Mouse (Mus musculus): ENCODE measurements around the gene Olfr788. TPM values are rescaled to one million over a fixed set of nuclear protein-coding genes. Genes with fewer than 3 reads are reported as not detected.

The Olfr788 gene
- polyA plus RNA-seq (2014; fragmentation: Nextera tagmentation; extraction: Ambion mirVana), result not detected in 2 replicates

DNA sequence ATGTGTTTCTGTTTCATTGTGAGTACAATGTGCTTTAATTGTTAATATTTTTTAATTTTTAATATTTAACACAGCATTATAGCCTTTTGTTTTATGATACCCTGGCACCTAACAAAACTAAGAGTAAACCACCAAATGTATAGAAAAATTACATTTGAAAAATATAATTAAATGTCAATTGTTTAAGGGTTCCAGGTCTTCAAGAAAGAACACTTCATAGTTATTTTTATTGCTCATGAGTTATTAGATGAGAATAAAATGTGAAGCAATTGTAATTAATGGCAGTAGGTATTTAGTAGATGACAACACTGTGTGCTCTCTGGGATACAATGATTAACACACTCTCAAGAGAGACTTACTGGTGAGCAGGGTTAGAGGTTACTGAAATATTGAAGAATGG lies at the start of gene Olfr788:
Gene Olfr788, plus strand, starts transcription at position 301 of the 400 bp plus-strand sequence.
- Histone ChIP-seq H3K4me1 (replicated peaks; ENCODE audit: control insufficient read depth, insufficient read depth, low read length) (no peaks in the 10 kb centered on the region), H3K27ac (ENCODE audit: low read depth, low read length) (no peak within 1 kb of the TSS), H3K4me3 (ENCODE audit: low read depth, low read length) (no peak within 1 kb of the TSS), H3K4me2 (ENCODE audit: low read depth, low read length, severe bottlenecking) (no peak within 1 kb of the TSS), H3K9me3 (ENCODE audit: control insufficient read depth, low read length) (no peaks in the 10 kb centered on the region), H3K9ac (ENCODE audit: low read length) (no peak within 1 kb of the TSS), H3K27me3 (ENCODE audit: control insufficient read depth, insufficient read depth, low read length) (no peaks in the 10 kb centered on the region), H3K36me3 (ENCODE audit: control insufficient read depth, insufficient read depth, low read length) (no peaks in the 10 kb centered on the region)
- ATAC-seq (replicated peaks; ENCODE audit: low FRiP score) (no peak), DNase-seq (ENCODE audit: low spot score) (no peak)

DNA sequence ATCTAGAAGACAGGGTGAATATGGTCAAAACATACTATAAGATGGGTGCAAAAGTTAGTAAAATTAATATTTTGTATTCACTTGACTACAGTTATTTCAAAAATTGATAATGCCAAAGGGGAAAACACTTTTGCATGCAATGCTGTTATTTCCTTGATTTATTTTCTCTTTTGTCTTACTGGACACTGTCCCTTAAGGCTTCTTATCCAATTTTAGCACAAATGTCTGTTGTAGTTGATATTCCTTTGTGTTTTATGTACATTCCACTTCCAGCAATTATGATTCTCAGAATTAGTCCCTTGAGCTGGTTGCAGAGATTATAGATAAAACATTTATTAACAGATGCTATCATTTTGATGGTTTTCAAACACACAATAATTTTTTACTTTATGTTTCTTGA lies 43.8 kb upstream of the Olfr788 start, which contains the start of gene Olfr786:
Gene Olfr786, plus strand, starts transcription at position 301 of the 400 bp plus-strand sequence.
- H3K27ac ChIP-seq (ENCODE audit: low read depth, low read length), result no peak within 1 kb of the TSS
- DNase-seq (ENCODE audit: low spot score) (no peak), ATAC-seq (replicated peaks; ENCODE audit: low FRiP score) (no peak)
- no peak within 1 kb of the TSS for H3K4me3 ChIP-seq (ENCODE audit: low read depth, low read length)
- H3K9me3 ChIP-seq (ENCODE audit: control insufficient read depth, low read length), result no peaks in the 10 kb centered on the region
- H3K4me1 ChIP-seq (replicated peaks; ENCODE audit: control insufficient read depth, insufficient read depth, low read length), result no peaks in the 10 kb centered on the region
- no peak within 1 kb of the TSS for H3K4me2 ChIP-seq (ENCODE audit: low read depth, low read length, severe bottlenecking)
- no peaks in the 10 kb centered on the region for H3K36me3 ChIP-seq (ENCODE audit: control insufficient read depth, insufficient read depth, low read length)
- H3K27me3 ChIP-seq (ENCODE audit: control insufficient read depth, insufficient read depth, low read length), result no peaks in the 10 kb centered on the region
- H3K9ac ChIP-seq (ENCODE audit: low read length), result no peak within 1 kb of the TSS

DNA sequence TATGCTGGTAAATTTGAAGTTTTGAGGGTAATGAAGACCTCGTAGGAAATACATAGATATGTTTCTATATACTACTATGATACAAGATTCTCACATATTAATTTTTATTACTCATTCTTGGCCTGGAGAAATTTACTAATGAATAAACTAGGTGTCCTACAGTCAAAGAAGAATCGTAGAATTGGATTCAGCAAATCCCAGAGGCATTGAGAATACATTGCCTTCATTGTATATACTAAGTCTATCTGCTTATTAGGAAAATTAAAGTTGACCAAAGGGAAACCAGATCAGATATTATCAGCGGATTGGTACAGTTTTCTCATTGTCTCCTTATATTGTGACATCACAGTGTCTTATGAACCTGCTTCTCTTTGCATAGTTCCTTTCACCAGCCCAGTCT lies 9.2 kb upstream of the Olfr788 start, which contains the start of gene Olfr787:
Gene Olfr787, plus strand, starts transcription at position 301 of the 400 bp plus-strand sequence.
- Histone ChIP-seq H3K4me3 (ENCODE audit: low read depth, low read length) (no peak within 1 kb of the TSS), H3K4me2 (ENCODE audit: low read depth, low read length, severe bottlenecking) (no peak within 1 kb of the TSS), H3K9me3 (ENCODE audit: control insufficient read depth, low read length) (no peaks in the 10 kb centered on the region), H3K36me3 (ENCODE audit: control insufficient read depth, insufficient read depth, low read length) (no peaks in the 10 kb centered on the region), H3K27ac (ENCODE audit: low read depth, low read length) (no peak within 1 kb of the TSS), H3K27me3 (ENCODE audit: control insufficient read depth, insufficient read depth, low read length) (no peaks in the 10 kb centered on the region), H3K4me1 (replicated peaks; ENCODE audit: control insufficient read depth, insufficient read depth, low read length) (no peaks in the 10 kb centered on the region), H3K9ac (ENCODE audit: low read length) (no peak within 1 kb of the TSS)
- ATAC-seq (replicated peaks; ENCODE audit: low FRiP score), result no peak
- 81% methylated on average over 3 of the region's 3 CpGs for WGBS
- no peak for DNase-seq (ENCODE audit: low spot score)

- no peak overlapping the region for H3K4me2 ChIP-seq (ENCODE audit: low read depth, low read length, severe bottlenecking)
- H3K9me3 ChIP-seq (ENCODE audit: control insufficient read depth, low read length), result no peaks in the 10 kb centered on the region
- no peak overlapping the region for H3K4me3 ChIP-seq (ENCODE audit: low read depth, low read length)
- WGBS, result 51% methylated on average over 2 of the region's 2 CpGs
- no peaks in the 10 kb centered on the region for H3K4me1 ChIP-seq (replicated peaks; ENCODE audit: control insufficient read depth, insufficient read depth, low read length)
- H3K9ac ChIP-seq (ENCODE audit: low read length), result no peak overlapping the region
- ATAC-seq (replicated peaks; ENCODE audit: low FRiP score) (no peak), DNase-seq (ENCODE audit: low spot score) (no peak)
- H3K27ac ChIP-seq (ENCODE audit: low read depth, low read length), result no peak overlapping the region
- no peaks in the 10 kb centered on the region for H3K27me3 ChIP-seq (ENCODE audit: control insufficient read depth, insufficient read depth, low read length)
- no peaks in the 10 kb centered on the region for H3K36me3 ChIP-seq (ENCODE audit: control insufficient read depth, insufficient read depth, low read length)
Observed at GRCm38 (mm10) chr10:129473256-129473655, 2.5 kb downstream of the Olfr788 start.

- ATAC-seq (replicated peaks; ENCODE audit: low FRiP score) (no peak; the same call in 1 of the 2 replicates), DNase-seq (ENCODE audit: low spot score) (no peak)
- Histone ChIP-seq H3K27me3 (ENCODE audit: control insufficient read depth, insufficient read depth, low read length) (no peaks in the 10 kb centered on the region), H3K9me3 (ENCODE audit: control insufficient read depth, low read length) (no peaks in the 10 kb centered on the region), H3K4me3 (ENCODE audit: low read depth, low read length) (no peak overlapping the region), H3K4me1 (replicated peaks; ENCODE audit: control insufficient read depth, insufficient read depth, low read length) (no peaks in the 10 kb centered on the region), H3K4me2 (ENCODE audit: low read depth, low read length, severe bottlenecking) (no peak overlapping the region), H3K36me3 (ENCODE audit: control insufficient read depth, insufficient read depth, low read length) (no peaks in the 10 kb centered on the region), H3K27ac (ENCODE audit: low read depth, low read length) (no peak overlapping the region), H3K9ac (ENCODE audit: low read length) (no peak overlapping the region)
Observed at GRCm38 (mm10) chr10:129473723-129474122, 2.9 kb downstream of the Olfr788 start.

GRCm38 (mm10) chr10:129484452-129484851 lies 13.7 kb downstream of the Olfr788 start, which contains the start of gene Olfr789:
TSS of gene Olfr789 (plus strand) at chr10:129484752.
- no peak within 1 kb of the TSS for H3K4me2 ChIP-seq (ENCODE audit: low read depth, low read length, severe bottlenecking)
- 53% methylated on average over 2 of the region's 2 CpGs for WGBS
- H3K4me3 ChIP-seq (ENCODE audit: low read depth, low read length), result no peak within 1 kb of the TSS
- no peaks in the 10 kb centered on the region for H3K4me1 ChIP-seq (replicated peaks; ENCODE audit: control insufficient read depth, insufficient read depth, low read length)
- no peaks in the 10 kb centered on the region for H3K36me3 ChIP-seq (ENCODE audit: control insufficient read depth, insufficient read depth, low read length)
- ATAC-seq (replicated peaks; ENCODE audit: low FRiP score), result no peak
- H3K9ac ChIP-seq (ENCODE audit: low read length), result no peak within 1 kb of the TSS
- DNase-seq (ENCODE audit: low spot score), result no peak
- H3K27ac ChIP-seq (ENCODE audit: low read depth, low read length), result no peak within 1 kb of the TSS
- H3K27me3 ChIP-seq (ENCODE audit: control insufficient read depth, insufficient read depth, low read length), result no peaks in the 10 kb centered on the region
- no peaks in the 10 kb centered on the region for H3K9me3 ChIP-seq (ENCODE audit: control insufficient read depth, low read length)

DNA sequence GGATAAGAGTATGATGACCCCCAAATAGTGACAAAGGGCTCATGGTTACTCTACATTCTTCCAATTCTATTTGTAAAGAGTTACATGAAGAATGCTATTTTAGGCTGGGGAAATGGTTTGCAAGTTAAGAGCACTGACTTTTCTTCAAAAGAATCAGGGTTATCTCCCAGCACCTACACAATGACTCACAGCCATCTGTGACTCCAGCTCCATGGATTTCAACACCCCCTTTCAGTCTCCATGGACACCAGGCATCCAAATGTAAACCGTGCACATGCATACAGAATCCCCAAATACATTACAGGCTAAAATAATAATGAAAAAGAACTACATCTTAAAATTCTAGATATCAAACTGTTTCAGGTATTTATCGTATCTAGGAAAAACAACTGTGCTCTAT lies 19.3 kb downstream of the Olfr788 start:
- H3K36me3 ChIP-seq (ENCODE audit: control insufficient read depth, insufficient read depth, low read length), result no peaks in the 10 kb centered on the region

DNA sequence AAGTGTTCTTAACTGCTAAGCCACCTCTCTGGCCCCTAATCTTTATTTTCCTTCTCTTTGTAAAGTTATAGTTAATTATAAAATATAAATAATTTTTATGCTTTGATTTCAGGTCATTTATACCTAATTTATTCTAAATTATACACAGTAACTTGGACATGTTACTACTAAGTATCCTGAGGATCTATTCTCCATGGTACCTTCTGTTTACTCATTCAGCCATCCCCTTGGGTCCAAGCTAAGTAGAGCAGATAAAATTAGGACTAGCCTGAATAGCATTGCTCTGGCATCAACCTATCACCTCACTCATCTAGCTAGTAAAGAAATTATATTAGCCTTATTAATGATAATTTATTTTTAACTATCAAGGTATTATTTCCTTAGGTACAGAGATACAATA lies 27.4 kb downstream of the Olfr788 start, which contains the start of gene Olfr790:
Gene Olfr790, plus strand, starts transcription at position 301 of the 400 bp plus-strand sequence.
- H3K4me1 ChIP-seq (replicated peaks; ENCODE audit: control insufficient read depth, insufficient read depth, low read length), result no peaks in the 10 kb centered on the region
- ATAC-seq (replicated peaks; ENCODE audit: low FRiP score) (no peak), DNase-seq (ENCODE audit: low spot score) (no peak)
- H3K9me3 ChIP-seq (ENCODE audit: control insufficient read depth, low read length), result no peaks in the 10 kb centered on the region
- no peak within 1 kb of the TSS for H3K9ac ChIP-seq (ENCODE audit: low read length)
- no peak within 1 kb of the TSS for H3K4me3 ChIP-seq (ENCODE audit: low read depth, low read length)
- no peaks in the 10 kb centered on the region for H3K27me3 ChIP-seq (ENCODE audit: control insufficient read depth, insufficient read depth, low read length)
- H3K36me3 ChIP-seq (ENCODE audit: control insufficient read depth, insufficient read depth, low read length), result no peaks in the 10 kb centered on the region
- no peak within 1 kb of the TSS for H3K27ac ChIP-seq (ENCODE audit: low read depth, low read length)
- H3K4me2 ChIP-seq (ENCODE audit: low read depth, low read length, severe bottlenecking), result no peak within 1 kb of the TSS

More for the DNA sequence above, 19.3 kb downstream of the Olfr788 start:
- DNase-seq (ENCODE audit: low spot score) (no peak), ATAC-seq (replicated peaks; ENCODE audit: low FRiP score) (no peak)
- Histone ChIP-seq H3K9ac (ENCODE audit: low read length) (no peak overlapping the region), H3K4me3 (ENCODE audit: low read depth, low read length) (no peak overlapping the region), H3K4me2 (ENCODE audit: low read depth, low read length, severe bottlenecking) (no peak overlapping the region), H3K9me3 (ENCODE audit: control insufficient read depth, low read length) (no peaks in the 10 kb centered on the region), H3K4me1 (replicated peaks; ENCODE audit: control insufficient read depth, insufficient read depth, low read length) (no peaks in the 10 kb centered on the region), H3K27me3 (ENCODE audit: control insufficient read depth, insufficient read depth, low read length) (no peaks in the 10 kb centered on the region), H3K27ac (ENCODE audit: low read depth, low read length) (no peak overlapping the region)
- 80% methylated on average over 2 of the region's 2 CpGs for WGBS

DNA sequence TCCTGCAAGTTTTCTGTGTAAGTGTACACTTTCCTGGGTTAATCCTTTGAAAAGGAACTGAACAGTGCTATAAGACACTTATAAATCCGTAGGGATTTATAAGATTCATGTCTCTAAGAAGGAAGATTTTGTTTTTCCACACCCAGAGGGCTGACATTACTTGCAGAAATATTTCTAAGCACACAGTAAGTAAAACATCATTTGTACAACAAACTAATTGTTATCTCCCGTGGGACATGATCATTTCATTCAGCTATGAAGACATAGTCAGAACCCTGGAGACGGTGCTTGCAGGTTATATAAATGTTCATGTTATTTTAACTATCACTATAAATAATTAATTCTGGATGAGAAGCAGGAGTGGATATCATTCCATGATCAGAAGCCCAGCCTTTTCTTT lies 50.7 kb downstream of the Olfr788 start, which contains the start of gene Olfr791:
Gene Olfr791, plus strand, starts transcription at position 301 of the 400 bp plus-strand sequence.
- Histone ChIP-seq H3K27me3 (ENCODE audit: control insufficient read depth, insufficient read depth, low read length) (no peaks in the 10 kb centered on the region), H3K4me3 (ENCODE audit: low read depth, low read length) (no peak within 1 kb of the TSS), H3K9me3 (ENCODE audit: control insufficient read depth, low read length) (no peaks in the 10 kb centered on the region), H3K36me3 (ENCODE audit: control insufficient read depth, insufficient read depth, low read length) (no peaks in the 10 kb centered on the region), H3K9ac (ENCODE audit: low read length) (no peak within 1 kb of the TSS), H3K4me1 (replicated peaks; ENCODE audit: control insufficient read depth, insufficient read depth, low read length) (no peaks in the 10 kb centered on the region), H3K27ac (ENCODE audit: low read depth, low read length) (no peak within 1 kb of the TSS), H3K4me2 (ENCODE audit: low read depth, low read length, severe bottlenecking) (no peak within 1 kb of the TSS)
- WGBS, result 82% methylated on average over 3 of the region's 3 CpGs
- ATAC-seq (replicated peaks; ENCODE audit: low FRiP score) (no peak), DNase-seq (ENCODE audit: low spot score) (no peak)
